Mouse (Mus musculus): ENCODE data around the gene Fgfr2. TPM values are rescaled to one million over a fixed set of nuclear protein-coding genes. Genes with fewer than 3 reads are reported as not detected.

Gene Fgfr2
- polyA plus RNA-seq, 1 experiment, result 52.3 TPM

- peak; percentile 69 for DNase-seq (ENCODE audit: low read depth)
- TF ChIP-seq POLR2A (IDR thresholded peaks at IDR 0.05; ENCODE audit: borderline replicate concordance, extremely low read depth, insufficient read depth, insufficient read length, poor library complexity, severe bottlenecking) (no peak), CTCF (IDR thresholded peaks at IDR 0.05; ENCODE audit: borderline replicate concordance, extremely low read depth, insufficient read depth, insufficient read length) (peak; percentile 46; the same call in 1 of the 2 replicates)
These were observed 651.8 kb downstream of the Fgfr2 start for GRCm38 (mm10) chr7:132471327-132471726.

GRCm38 (mm10) chr7:132468391-132468790, 654.8 kb downstream of the Fgfr2 start:
- no peak for DNase-seq (ENCODE audit: low read depth)

GRCm38 (mm10) chr7:132465897-132466296, 657.3 kb downstream of the Fgfr2 start:
- DNase-seq (ENCODE audit: low read depth), result no peak

More at GRCm38 (mm10) chr7:132468391-132468790, 654.8 kb downstream of the Fgfr2 start:
- TF ChIP-seq CTCF (IDR thresholded peaks at IDR 0.05; ENCODE audit: borderline replicate concordance, extremely low read depth, insufficient read depth, insufficient read length) (no peak), POLR2A (IDR thresholded peaks at IDR 0.05; ENCODE audit: borderline replicate concordance, extremely low read depth, insufficient read depth, insufficient read length, poor library complexity, severe bottlenecking) (no peak)

GRCm38 (mm10) chr7:132464894-132465293, 658.3 kb downstream of the Fgfr2 start:
- no peak for DNase-seq (ENCODE audit: low read depth)
- TF ChIP-seq CTCF (IDR thresholded peaks at IDR 0.05; ENCODE audit: borderline replicate concordance, extremely low read depth, insufficient read depth, insufficient read length) (no peak), POLR2A (IDR thresholded peaks at IDR 0.05; ENCODE audit: borderline replicate concordance, extremely low read depth, insufficient read depth, insufficient read length, poor library complexity, severe bottlenecking) (no peak)

More at GRCm38 (mm10) chr7:132465897-132466296, 657.3 kb downstream of the Fgfr2 start:
- TF ChIP-seq POLR2A (IDR thresholded peaks at IDR 0.05; ENCODE audit: borderline replicate concordance, extremely low read depth, insufficient read depth, insufficient read length, poor library complexity, severe bottlenecking) (no peak), CTCF (IDR thresholded peaks at IDR 0.05; ENCODE audit: borderline replicate concordance, extremely low read depth, insufficient read depth, insufficient read length) (no peak)

GRCm38 (mm10) chr7:132458493-132458892, 664.7 kb downstream of the Fgfr2 start:
- DNase-seq (ENCODE audit: low read depth), result peak; percentile 90
- TF ChIP-seq CTCF (IDR thresholded peaks at IDR 0.05; ENCODE audit: borderline replicate concordance, extremely low read depth, insufficient read depth, insufficient read length) (0 out of 2 replicates have a peak, but pooled peaks have one; percentile 1), POLR2A (IDR thresholded peaks at IDR 0.05; ENCODE audit: borderline replicate concordance, extremely low read depth, insufficient read depth, insufficient read length, poor library complexity, severe bottlenecking) (no peak)

GRCm38 (mm10) chr7:132455071-132455720, 668.0 kb downstream of the Fgfr2 start:
- TF ChIP-seq CTCF (IDR thresholded peaks at IDR 0.05; ENCODE audit: borderline replicate concordance, extremely low read depth, insufficient read depth, insufficient read length) (no peak), POLR2A (IDR thresholded peaks at IDR 0.05; ENCODE audit: borderline replicate concordance, extremely low read depth, insufficient read depth, insufficient read length, poor library complexity, severe bottlenecking) (no peak)
- DNase-seq (ENCODE audit: low read depth), result peak; percentile 73

GRCm38 (mm10) chr7:132449891-132450735, 673.0 kb downstream of the Fgfr2 start:
- TF ChIP-seq POLR2A (IDR thresholded peaks at IDR 0.05; ENCODE audit: borderline replicate concordance, extremely low read depth, insufficient read depth, insufficient read length, poor library complexity, severe bottlenecking) (no peak), CTCF (IDR thresholded peaks at IDR 0.05; ENCODE audit: borderline replicate concordance, extremely low read depth, insufficient read depth, insufficient read length) (no peak)
- peak; percentile 52 for DNase-seq (ENCODE audit: low read depth)

GRCm38 (mm10) chr7:132448511-132449154, 674.5 kb downstream of the Fgfr2 start:
- DNase-seq (ENCODE audit: low read depth), result no peak
- TF ChIP-seq POLR2A (IDR thresholded peaks at IDR 0.05; ENCODE audit: borderline replicate concordance, extremely low read depth, insufficient read depth, insufficient read length, poor library complexity, severe bottlenecking) (no peak), CTCF (IDR thresholded peaks at IDR 0.05; ENCODE audit: borderline replicate concordance, extremely low read depth, insufficient read depth, insufficient read length) (no peak)

GRCm38 (mm10) chr7:132447558-132447957, 675.6 kb downstream of the Fgfr2 start:
- no peak for DNase-seq (ENCODE audit: low read depth)

GRCm38 (mm10) chr7:132446841-132447240, 676.3 kb downstream of the Fgfr2 start:
- no peak for TF ChIP-seq POLR2A (IDR thresholded peaks at IDR 0.05; ENCODE audit: borderline replicate concordance, extremely low read depth, insufficient read depth, insufficient read length, poor library complexity, severe bottlenecking)
- no peak for TF ChIP-seq CTCF (IDR thresholded peaks at IDR 0.05; ENCODE audit: borderline replicate concordance, extremely low read depth, insufficient read depth, insufficient read length)
- DNase-seq (ENCODE audit: low read depth), result no peak

More at GRCm38 (mm10) chr7:132447558-132447957, 675.6 kb downstream of the Fgfr2 start:
- TF ChIP-seq CTCF (IDR thresholded peaks at IDR 0.05; ENCODE audit: borderline replicate concordance, extremely low read depth, insufficient read depth, insufficient read length), result no peak
- TF ChIP-seq POLR2A (IDR thresholded peaks at IDR 0.05; ENCODE audit: borderline replicate concordance, extremely low read depth, insufficient read depth, insufficient read length, poor library complexity, severe bottlenecking), result no peak

GRCm38 (mm10) chr7:132444221-132444620, 678.9 kb downstream of the Fgfr2 start:
- DNase-seq (ENCODE audit: low read depth), result no peak
- TF ChIP-seq CTCF (IDR thresholded peaks at IDR 0.05; ENCODE audit: borderline replicate concordance, extremely low read depth, insufficient read depth, insufficient read length) (no peak), POLR2A (IDR thresholded peaks at IDR 0.05; ENCODE audit: borderline replicate concordance, extremely low read depth, insufficient read depth, insufficient read length, poor library complexity, severe bottlenecking) (no peak)

All from brain, embryonic 14.5 days (tissue).